In genomic region chr9:116276141-116276540, GRCm38 (mm10) we compare ENCODE assay signal across 14 mouse cellular contexts.
DNase-seq lines count a peak whose midpoint lies in the region; ATAC-seq lines count a peak whose summit lies in the region.
"Had no signal": no experiment of that assay in that cellular context is flagged by ENCODE, and none has a peak within 500 bp of the region (broad histone marks: within the 10 kb centered on the region; RNA-seq: fewer than 3 reads in every experiment).

No protein-coding gene starts in this region.

- DNase-seq in heart, adult 9 months (ENCODE audit: low spot score in 2 of 2) = peak; percentile 22 to 46
- no peak for DNase-seq in heart, postnatal 10 days
- peak; percentile 21 for DNase-seq in adrenal gland, adult 8-10 months
- peak; percentile 12 for DNase-seq in adrenal gland, postnatal 25 days
- peak; percentile 34 to 35 for DNase-seq in heart, postnatal 36 days
- no peak for DNase-seq in layer of hippocampus, adult 18-20 months (ENCODE audit: low spot score in 2 of 2)
- DNase-seq: cerebellum, adult 9-10 months; kidney, adult 18-20 months; layer of hippocampus, postnatal 36 days; liver, postnatal 0 days; lung, postnatal 14 days; midbrain, embryonic 14.5 days; right cerebral cortex, postnatal 14 days had no signal

- ATAC-seq in monocyte, adult 5-6 weeks (replicated peaks; ENCODE audit: insufficient number of reproducible peaks, low FRiP score, low TSS enrichment, poor library complexity, severe bottlenecking) = no peak
- ATAC-seq: liver, postnatal 0 days had no signal

- intact Hi-C loops in heart, postnatal 10 days (cut with DNase I) = no loop called here
- intact Hi-C loops in heart, postnatal 36 days (cut with DNase I) = no loop called here

Comparison
In these comparisons a context has a peak if more than half of its experiments do, and no peak if none do; other contexts are left out.
1. DNase-seq: peak in heart, adult 9 months (2 of 2), adrenal gland, adult 8-10 months (single experiment), adrenal gland, postnatal 25 days (single experiment) and heart, postnatal 36 days (2 of 2); none in heart, postnatal 10 days (0 of 2) and layer of hippocampus, adult 18-20 months (0 of 2).